Mouse (Mus musculus) cerebellum, adult (tissue): ENCODE measurements at regions not wholly inside any gene's neighbourhood (a gene's known extent, or its start where the extent isn't known, plus 50 kb on each side); places are given as distances from the start of the nearest gene placed in this dataset.

Experiments used
- ATAC-seq: cut with Nextera tagmentation; 2 replicates; pipeline ENCODE4 v1.9.2; 2017; ENCODE audit warnings: mild to moderate bottlenecking, moderate library complexity, mixed read lengths; ENCODE audit not compliant: insufficient number of reproducible peaks, low FRiP score, low TSS enrichment

- ATAC-seq: no peak
These were observed 417.3 kb downstream of the Tmem161b start for GRCm38 (mm10) chr13:84639087-84640022.

- no peak for ATAC-seq
These were observed 421.9 kb downstream of the Tmem161b start for GRCm38 (mm10) chr13:84644024-84644423.

GRCm38 (mm10) chr13:84646899-84647298 lies 424.8 kb downstream of the Tmem161b start:
- no peak for ATAC-seq

GRCm38 (mm10) chr13:84648056-84648455 lies 426.0 kb downstream of the Tmem161b start:
- ATAC-seq: no peak

GRCm38 (mm10) chr13:84663967-84664366 lies 441.9 kb downstream of the Tmem161b start:
- ATAC-seq: no peak

- no peak for ATAC-seq
These were observed 458.9 kb downstream of the Tmem161b start for GRCm38 (mm10) chr13:84680971-84681370.

- ATAC-seq: no peak
These were observed 463.8 kb downstream of the Tmem161b start for GRCm38 (mm10) chr13:84685930-84686329.

GRCm38 (mm10) chr13:84693462-84693861 lies 471.4 kb downstream of the Tmem161b start:
- ATAC-seq: no peak

- ATAC-seq: no peak
These were observed 476.5 kb downstream of the Tmem161b start for GRCm38 (mm10) chr13:84698472-84699080.

GRCm38 (mm10) chr13:84741231-84741630 lies 448.0 kb upstream of the Ccnh start:
- ATAC-seq: no peak

GRCm38 (mm10) chr13:84748331-84748730 lies 440.9 kb upstream of the Ccnh start:
- ATAC-seq: no peak

GRCm38 (mm10) chr13:84749214-84749613 lies 440.0 kb upstream of the Ccnh start:
- ATAC-seq: no peak

GRCm38 (mm10) chr13:84750136-84750535 lies 439.1 kb upstream of the Ccnh start:
- no peak for ATAC-seq

GRCm38 (mm10) chr13:84751576-84752490 lies 437.4 kb upstream of the Ccnh start:
- ATAC-seq: no peak

- ATAC-seq: no peak
These were observed 436.8 kb upstream of the Ccnh start for GRCm38 (mm10) chr13:84752491-84752820.

- no peak for ATAC-seq
These were observed 435.3 kb upstream of the Ccnh start for GRCm38 (mm10) chr13:84753751-84754500.

- ATAC-seq: 0 out of 2 replicates have a peak, but pooled peaks have one; percentile 58
These were observed 434.1 kb upstream of the Ccnh start for GRCm38 (mm10) chr13:84754821-84755725.

- no peak for ATAC-seq
These were observed 432.3 kb upstream of the Ccnh start for GRCm38 (mm10) chr13:84756796-84757335.
